Mouse (Mus musculus) spleen, adult 2 months (tissue): ENCODE measurements around the gene Shld2.

Source experiments
- CTCF ChIP-seq: fragments of 200-500 bp; IDR thresholded peaks from 2 replicates; pipeline ENCODE4 v1.5.1; 2011; ENCODE audit warnings: mild to moderate bottlenecking, inconsistent platforms; ENCODE audit not compliant: insufficient read depth, insufficient read length, insufficient replicate concordance; ENCODE audit errors: extremely low read depth
- POLR2A ChIP-seq: fragments of 200-500 bp; IDR thresholded peaks from 2 replicates; pipeline ENCODE4 v1.6.1; 2011; ENCODE audit warnings: low read depth, low read length, inconsistent platforms

GRCm38 (mm10) chr14:34341993-34342392, 31.7 kb upstream of the Shld2 start:
- TF ChIP-seq CTCF: no peak
- no peak for TF ChIP-seq POLR2A
